Mouse (Mus musculus) liver, adult 2 months (tissue): ENCODE data around the gene Tmem131l. TPM values are rescaled to one million over a fixed set of nuclear protein-coding genes. Genes with fewer than 3 reads are reported as not detected.

Source experiments
- DNase-seq: peaks from one replicate; pipeline ENCODE4 v3.0.0-alpha.2; 2011; ENCODE audit warnings: low read depth, low spot score; ENCODE audit errors: extremely low read depth
- H3K27ac ChIP-seq: fragments of 200-500 bp; replicated peaks from 2 replicates; pipeline ENCODE4 v1.5.1; 2012; ENCODE audit warnings: low read depth, mild to moderate bottlenecking, control low read depth, inconsistent platforms, low read length; ENCODE audit not compliant: insufficient read depth
- H3K27me3 ChIP-seq: fragments of 200-500 bp; 2 replicates; pipeline ENCODE4 v1.6.1; 2012; ENCODE audit warnings: mild to moderate bottlenecking, moderate library complexity, low read length, inconsistent platforms; ENCODE audit not compliant: control insufficient read depth, insufficient read depth
- H3K36me3 ChIP-seq: fragments of 200-500 bp; 2 replicates; pipeline ENCODE4 v1.6.1; 2012; ENCODE audit warnings: low read length, inconsistent platforms; ENCODE audit not compliant: control insufficient read depth, insufficient read depth
- H3K4me1 ChIP-seq: fragments of 200-500 bp; 2 replicates; pipeline ENCODE4 v1.6.1; 2011; ENCODE audit warnings: low read length; ENCODE audit not compliant: control insufficient read depth, insufficient read depth
- H3K4me3 ChIP-seq: fragments of 200-500 bp; 2 replicates; pipeline ENCODE4 v1.5.1; 2011; ENCODE audit warnings: low read depth, mild to moderate bottlenecking, control low read depth, low read length, moderate library complexity; ENCODE audit not compliant: insufficient read depth
- H3K79me2 ChIP-seq: fragments of 200-500 bp; 2 replicates; pipeline ENCODE4 v1.6.1; 2012; ENCODE audit warnings: inconsistent platforms, mild to moderate bottlenecking, low read length, moderate library complexity; ENCODE audit not compliant: control insufficient read depth, insufficient read depth
- H3K9ac ChIP-seq: fragments of 200-500 bp; 2 replicates; pipeline ENCODE4 v1.6.1; 2012; ENCODE audit warnings: low read depth, mild to moderate bottlenecking, control low read depth, inconsistent platforms, low read length
- CTCF ChIP-seq: fragments of 200-500 bp; IDR thresholded peaks from 2 replicates; pipeline ENCODE4 v1.5.1; 2011; ENCODE audit warnings: low read depth, low read length, control low read depth
- POLR2A ChIP-seq: fragments of 200-500 bp; IDR thresholded peaks from 2 replicates; pipeline ENCODE4 v1.6.1; 2011; ENCODE audit warnings: low read length, control low read depth; ENCODE audit not compliant: insufficient read depth; ENCODE audit errors: extremely low read depth
- WGBS: fragments of 180-500 bp; shearing (Covaris S2); methylation state at CpG from one replicate; pipeline ENCODE4 v1.1.7; 2018; 5-methylcytosine and 5-hydroxymethylcytosine counted together
- polyA plus RNA-seq: library from polyadenylated mRNA; depleted of rRNA; stranded (reverse); fragments of >200 nt; gene quantifications from 2 replicates; pipeline ENCODE4 v1.2.3, GENCODE M21; 2012
- total RNA-seq: library from RNA; depleted of rRNA; stranded (reverse); fragments of >200 nt; gene quantifications from 2 replicates; pipeline ENCODE4 v1.2.3, GENCODE M21; 2014

Tmem131l gene
- total and polyA plus RNA-seq, 2 experiments = 15.3 to 21.1 TPM

- no peak overlapping the region for H3K9ac ChIP-seq
- H3K79me2 ChIP-seq = peaks cover 11% of the 10 kb centered on the region; the same call in 1 of the 2 replicates
- peaks cover 7% of the 10 kb centered on the region for H3K4me1 ChIP-seq
- H3K27ac ChIP-seq = no peak overlapping the region
- no peak for DNase-seq
- no peaks in the 10 kb centered on the region for H3K36me3 ChIP-seq
- TF ChIP-seq POLR2A = no peak
- TF ChIP-seq CTCF = no peak
- no peak overlapping the region for H3K4me3 ChIP-seq
- H3K27me3 ChIP-seq = no peaks in the 10 kb centered on the region
- 87% methylated on average over 3 of the region's 3 CpGs for WGBS
Measured at GRCm38 (mm10) chr3:83967791-83968190, 72.2 kb downstream of the Tmem131l start.

- Histone ChIP-seq H3K79me2 (peaks cover 5% of the 10 kb centered on the region; the same call in 1 of the 2 replicates), H3K4me1 (peaks cover 7% of the 10 kb centered on the region), H3K27ac (no peak overlapping the region), H3K27me3 (no peaks in the 10 kb centered on the region), H3K9ac (no peak overlapping the region), H3K4me3 (no peak overlapping the region), H3K36me3 (peaks cover 13% of the 10 kb centered on the region)
- 96% methylated on average over 2 of the region's 2 CpGs for WGBS
- DNase-seq = no peak
- TF ChIP-seq POLR2A (no peak), CTCF (no peak)
Measured at GRCm38 (mm10) chr3:83965333-83965732, 74.6 kb downstream of the Tmem131l start.

GRCm38 (mm10) chr3:83963705-83964104, 76.3 kb downstream of the Tmem131l start:
- H3K27ac ChIP-seq = no peak overlapping the region
- TF ChIP-seq POLR2A (no peak), CTCF (no peak)
- no peaks in the 10 kb centered on the region for H3K27me3 ChIP-seq
- H3K79me2 ChIP-seq = peaks cover 5% of the 10 kb centered on the region; the same call in 1 of the 2 replicates
- H3K4me3 ChIP-seq = no peak overlapping the region
- DNase-seq = no peak
- H3K4me1 ChIP-seq = peaks cover 7% of the 10 kb centered on the region
- H3K9ac ChIP-seq = no peak overlapping the region
- WGBS = 84% methylated on average over 5 of the region's 5 CpGs
- H3K36me3 ChIP-seq = peaks cover 20% of the 10 kb centered on the region

GRCm38 (mm10) chr3:83962571-83962970, 77.4 kb downstream of the Tmem131l start:
- 83% methylated on average over 3 of the region's 3 CpGs for WGBS
- no peak overlapping the region for H3K4me3 ChIP-seq
- DNase-seq = no peak
- no peak overlapping the region for H3K9ac ChIP-seq
- TF ChIP-seq CTCF (no peak), POLR2A (no peak)
- peaks cover 23% of the 10 kb centered on the region for H3K36me3 ChIP-seq
- H3K79me2 ChIP-seq = peaks cover 5% of the 10 kb centered on the region; the same call in 1 of the 2 replicates
- no peak overlapping the region for H3K27ac ChIP-seq
- no peaks in the 10 kb centered on the region for H3K27me3 ChIP-seq
- H3K4me1 ChIP-seq = peaks cover 5% of the 10 kb centered on the region

GRCm38 (mm10) chr3:83962076-83962475, 77.9 kb downstream of the Tmem131l start:
- H3K27me3 ChIP-seq = no peaks in the 10 kb centered on the region
- no peak overlapping the region for H3K9ac ChIP-seq
- H3K4me3 ChIP-seq = no peak overlapping the region
- H3K27ac ChIP-seq = no peak overlapping the region
- 95% methylated on average over 7 of the region's 7 CpGs for WGBS
- peaks cover 25% of the 10 kb centered on the region for H3K36me3 ChIP-seq
- peaks cover 5% of the 10 kb centered on the region; the same call in 1 of the 2 replicates for H3K79me2 ChIP-seq
- H3K4me1 ChIP-seq = peaks cover 3% of the 10 kb centered on the region
- TF ChIP-seq CTCF (no peak), POLR2A (no peak)
- DNase-seq = no peak

- Histone ChIP-seq H3K27ac (no peak overlapping the region), H3K9ac (no peak overlapping the region), H3K36me3 (peaks cover 25% of the 10 kb centered on the region), H3K4me1 (no peaks in the 10 kb centered on the region), H3K4me3 (no peak overlapping the region), H3K27me3 (no peaks in the 10 kb centered on the region), H3K79me2 (no peaks in the 10 kb centered on the region; the same call in 1 of the 2 replicates)
- WGBS = 94% methylated on average over 7 of the region's 7 CpGs
- no peak for TF ChIP-seq CTCF
- TF ChIP-seq POLR2A = no peak
- DNase-seq = no peak
Measured at GRCm38 (mm10) chr3:83958951-83959681, 80.9 kb downstream of the Tmem131l start.
